16 mouse cellular contexts compared by ENCODE assay signal in the genomic region with DNA sequence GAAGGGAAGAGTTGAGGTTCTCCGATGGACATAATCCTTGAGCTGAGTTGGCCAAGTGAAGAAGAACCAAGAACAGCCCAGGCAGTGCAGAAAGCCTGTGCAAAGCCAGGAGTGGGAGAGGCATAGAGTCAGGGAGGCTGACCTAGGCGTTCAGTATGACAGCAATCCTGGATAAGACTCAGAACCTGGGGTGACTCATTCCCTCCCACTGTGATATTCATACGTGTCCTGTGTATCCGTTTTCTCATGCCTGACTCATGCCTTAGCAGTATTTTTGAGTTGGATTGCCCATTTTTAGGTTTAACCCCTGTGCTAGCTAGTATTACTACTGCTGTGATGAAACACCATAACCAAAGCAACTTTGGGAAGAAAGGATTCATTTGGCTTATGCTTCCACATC.
"Had no signal": no experiment of that assay in that cellular context is flagged by ENCODE, and none has a peak within 500 bp of the region (broad histone marks: within the 10 kb centered on the region; RNA-seq: fewer than 3 reads in every experiment).

No protein-coding gene starts in this region.

- H3K27ac ChIP-seq: kidney, postnatal 0 days; left cerebral cortex, adult 2 months; limb, embryonic 12.5 days; limb, embryonic 15.5 days; liver, embryonic 14.5 days; stomach, postnatal 0 days had no signal

- H3K4me1 ChIP-seq: limb, embryonic 12.5 days; limb, embryonic 15.5 days had no signal

- H3K27me3 ChIP-seq: limb, embryonic 12.5 days; limb, embryonic 15.5 days had no signal

- H3K36me3 ChIP-seq: limb, embryonic 12.5 days; limb, embryonic 15.5 days had no signal

- H3K4me3 ChIP-seq: layer of hippocampus, adult 2 months; left cerebral cortex, adult 2 months; limb, embryonic 12.5 days; limb, embryonic 15.5 days had no signal

- DNase-seq: kidney, adult 2 months; layer of hippocampus, postnatal 36 days; left cerebral cortex, postnatal 4 days; liver, postnatal 0 days; lung, embryonic 14.5 days; midbrain, embryonic 14.5 days; thymus, adult 2 months; thymus, postnatal 14 days; thymus, postnatal 4 days had no signal
